Mouse (Mus musculus) gastrocnemius, adult 18-20 months (tissue): Measurements from ENCODE around the gene Vmn2r3. TPM values are rescaled to one million over a fixed set of nuclear protein-coding genes. Genes with fewer than 3 reads are reported as not detected.
"Not testable (repeated sequence)": the region's sequence is repeated elsewhere in the genome, so short reads cannot be mapped to it uniquely, and the experiment has no call there.

Experiments used
- DNase-seq: peaks from one replicate; pipeline ENCODE4 v3.0.0; 2021; ENCODE audit warnings: low spot score
- long read RNA-seq, 2 experiments: library from polyadenylated mRNA; stranded (forward); transcript quantifications; one replicate each; pipeline ENCODE4 v2.0.0; 2021
- total RNA-seq, 2 experiments: library from RNA; stranded (reverse); gene quantifications; 2 replicates each; pipeline ENCODE4 v1.2.3; 2021

The Vmn2r3 gene
- total RNA-seq: not detected
- long read RNA-seq, experiment 1: 0 reads
- long read RNA-seq, experiment 2: 0 reads

DNA sequence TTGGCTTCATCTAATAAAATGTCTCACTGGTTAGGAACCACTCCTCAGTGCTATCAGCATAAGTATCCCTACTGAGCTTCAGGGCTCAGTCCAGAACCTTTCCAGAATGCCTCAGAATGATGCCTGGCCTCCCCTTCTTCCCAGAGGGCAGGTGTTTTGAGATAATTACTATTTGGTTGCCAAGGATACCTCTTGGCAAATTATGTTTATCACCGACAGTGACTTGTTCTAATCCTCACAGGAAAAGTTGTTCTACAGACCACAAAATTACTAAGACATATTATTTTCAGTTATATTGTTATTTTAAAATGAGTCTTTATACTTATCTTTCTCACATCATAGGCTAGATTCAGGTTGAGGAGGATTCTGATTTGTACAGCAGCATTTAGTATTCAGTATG, at the start of gene Vmn2r3:
TSS of gene Vmn2r3 (minus strand) at position 101 of the 400 bp plus-strand sequence.
- DNase-seq: no peak

DNA sequence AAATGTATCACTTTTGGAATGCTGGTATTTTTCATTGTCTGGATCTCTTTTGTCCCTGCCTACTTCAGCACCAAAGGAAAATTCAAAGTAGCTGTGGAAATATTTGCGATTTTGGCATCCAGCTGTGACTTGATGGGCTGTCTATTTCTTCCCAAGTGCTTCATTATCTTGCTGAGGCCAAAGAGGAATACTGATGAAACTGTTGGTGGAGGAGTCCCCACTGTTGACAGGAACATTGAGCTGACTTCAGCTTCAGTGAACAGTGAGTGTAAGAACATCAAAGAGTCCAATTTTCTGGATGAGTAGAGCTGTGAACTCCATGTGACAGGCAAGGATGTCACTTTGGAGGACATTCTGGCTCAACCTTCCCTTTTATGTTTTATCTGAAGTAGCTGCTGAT, 43.0 kb upstream of the Vmn2r3 start:
- DNase-seq: no peak

DNA sequence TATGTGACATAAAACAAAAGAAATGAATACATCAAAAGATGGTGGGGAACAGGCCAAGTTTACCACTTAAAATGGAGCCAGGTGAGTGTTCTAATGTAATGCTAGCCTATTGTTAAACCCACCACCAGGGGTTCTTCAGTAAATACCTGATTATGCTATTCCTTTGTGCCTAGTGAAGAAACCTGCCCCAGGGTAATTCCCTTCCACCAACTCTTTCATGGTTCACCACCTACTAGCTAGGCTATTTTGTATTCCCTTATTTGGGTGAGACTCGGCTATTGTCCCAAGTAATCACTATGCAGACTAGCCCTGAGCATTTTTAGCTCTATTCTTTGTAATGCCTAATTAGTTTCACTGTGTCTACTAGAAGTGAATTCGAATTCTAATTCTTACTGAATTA, 32.3 kb upstream of the Vmn2r3 start:
- DNase-seq: no peak

DNA sequence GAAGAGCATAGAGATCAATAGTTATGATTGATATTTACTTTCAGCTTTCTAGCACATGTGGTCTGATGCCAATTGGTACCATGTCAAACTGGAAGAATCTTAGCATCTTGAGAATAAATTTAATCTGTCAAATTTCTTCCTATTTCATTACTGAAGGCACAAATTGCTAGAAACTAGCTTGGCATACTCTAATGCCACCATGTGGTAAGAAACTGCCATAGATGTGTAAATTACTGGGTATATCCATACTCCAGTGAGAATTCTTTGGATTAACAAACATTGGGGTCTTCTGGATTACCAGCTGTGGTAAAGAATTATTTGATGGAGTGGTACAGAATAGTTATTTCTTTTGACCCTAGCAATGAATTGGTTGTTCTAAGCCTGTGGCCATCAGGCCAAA, 17.3 kb upstream of the Vmn2r3 start:
- no peak for DNase-seq

DNA sequence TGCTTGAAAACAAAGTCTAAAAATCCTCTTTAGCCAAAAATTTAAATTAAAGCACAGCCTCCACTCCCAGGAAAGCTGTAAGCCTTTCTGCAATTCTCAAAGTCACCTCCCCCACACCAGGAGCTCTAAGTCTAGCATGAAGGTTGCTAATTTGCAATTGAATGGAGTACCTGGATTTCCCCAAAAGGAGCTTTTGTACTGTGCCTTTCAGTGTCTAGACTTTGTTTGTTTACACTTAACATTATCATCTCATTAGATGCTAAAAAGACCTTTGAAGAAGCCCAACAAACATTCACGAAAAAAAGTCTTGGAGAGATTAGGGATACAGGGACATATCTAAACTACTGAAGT, 23.8 kb downstream of the Vmn2r3 start:
- DNase-seq: no peak

DNA sequence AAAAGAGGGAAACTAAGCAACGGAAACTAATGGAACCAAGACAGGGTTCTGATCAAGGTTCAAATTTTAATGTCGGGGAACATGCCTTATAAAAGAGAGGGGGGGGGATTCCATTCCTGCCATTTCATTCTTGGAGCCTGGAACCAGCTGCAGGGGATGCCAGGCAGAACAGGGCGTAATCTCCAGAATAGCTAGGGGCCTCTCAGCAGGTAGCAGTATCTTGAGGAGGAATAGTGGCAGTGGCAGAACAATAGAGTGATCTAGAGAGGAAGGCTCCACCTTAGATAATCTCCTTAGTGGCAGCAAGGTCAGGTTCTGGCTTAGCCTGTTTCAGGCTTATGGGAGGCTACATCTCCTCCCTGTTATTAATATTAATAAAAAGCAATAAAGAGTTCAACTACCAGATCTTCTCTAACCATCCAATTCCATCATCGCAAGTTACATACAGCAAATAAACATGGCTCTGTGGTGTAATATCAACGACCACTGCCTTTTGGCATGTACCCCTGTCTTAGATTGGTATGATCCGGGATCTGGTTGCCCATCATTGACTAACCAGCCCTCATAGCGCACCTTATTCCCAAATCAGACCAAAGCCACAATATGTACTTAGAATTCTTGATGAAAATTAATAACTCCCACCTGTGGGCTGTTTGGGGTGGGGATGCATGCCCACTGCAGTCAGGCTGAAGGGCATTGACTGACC, 24.3 kb downstream of the Vmn2r3 start:
- not testable (repeated sequence) for DNase-seq

DNA sequence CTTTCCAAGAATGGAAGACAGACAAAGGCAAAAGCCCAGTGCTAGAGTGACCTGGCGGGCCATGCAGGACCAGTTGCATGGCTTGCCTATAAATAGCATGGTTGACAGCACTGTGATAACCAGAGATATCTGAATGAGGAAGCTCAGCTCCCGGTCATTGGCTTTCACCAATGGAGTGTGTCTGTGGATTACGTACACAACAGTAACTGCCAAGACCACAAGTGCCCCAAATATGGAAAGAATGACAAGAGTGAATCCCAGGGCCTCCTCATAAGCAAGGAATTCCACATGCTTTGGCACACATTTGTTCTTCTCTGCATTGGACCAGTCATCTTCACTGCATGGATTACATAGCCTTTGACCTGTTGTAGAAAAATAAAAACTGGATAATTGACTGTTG, 29.9 kb downstream of the Vmn2r3 start:
- DNase-seq: no peak

DNA sequence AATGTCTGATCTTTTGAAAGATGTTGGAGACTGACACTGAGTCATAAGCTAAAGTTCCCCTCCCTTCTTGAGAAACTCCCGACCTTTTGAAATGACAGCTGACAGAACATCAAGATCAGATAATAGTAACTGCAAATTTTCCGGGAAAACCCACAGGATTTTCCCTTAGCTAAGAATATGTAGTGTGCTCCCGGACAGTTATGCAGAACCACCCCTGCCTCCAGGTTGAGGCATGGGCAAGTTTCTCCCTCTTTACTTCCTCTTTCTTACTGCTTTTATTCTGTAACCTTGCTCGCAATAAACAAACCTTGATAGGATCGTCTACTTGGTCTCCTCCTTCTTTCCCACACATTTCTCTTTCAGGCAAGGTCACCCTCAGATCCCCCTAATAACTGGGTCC, 37.9 kb downstream of the Vmn2r3 start:
- no peak for DNase-seq

DNA sequence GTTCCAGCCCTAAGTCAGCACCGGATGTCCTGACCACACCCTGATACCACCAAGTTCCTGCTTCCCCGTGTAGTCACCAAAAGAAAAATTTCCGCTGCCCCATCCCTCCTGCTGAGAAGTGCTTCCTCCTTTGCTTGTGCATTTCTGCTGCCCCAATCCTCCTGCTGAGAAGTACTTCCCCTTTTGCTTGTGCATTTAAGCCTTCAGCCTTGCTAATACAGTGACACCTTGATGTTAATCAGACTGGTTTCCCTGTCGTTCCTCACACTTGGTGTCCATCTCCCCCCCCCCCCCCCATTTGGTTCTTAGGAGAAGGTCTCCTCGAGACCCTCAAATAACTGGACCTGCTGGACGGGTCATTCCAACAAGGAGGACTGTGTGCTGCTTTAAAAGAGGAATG, 39.0 kb downstream of the Vmn2r3 start:
- DNase-seq: not testable (repeated sequence)

DNA sequence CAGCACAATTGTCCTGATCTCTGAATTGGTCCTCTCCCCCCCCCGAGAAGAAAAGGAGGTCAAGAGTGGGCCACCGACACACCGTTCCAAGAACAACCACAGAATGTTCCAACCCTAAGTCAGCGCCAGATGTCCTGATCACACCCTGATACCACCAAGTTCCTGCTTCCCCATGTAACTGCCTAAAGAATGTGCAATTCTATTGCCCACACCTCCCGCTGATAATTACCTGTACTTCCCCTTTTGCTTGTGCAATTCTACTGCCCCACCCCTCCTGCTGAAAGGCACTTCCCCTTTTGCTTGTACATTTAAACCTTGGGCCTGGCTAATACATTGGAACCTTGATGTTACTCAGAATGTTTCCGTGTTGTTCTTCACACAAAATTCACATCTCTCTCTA, 54.0 kb downstream of the Vmn2r3 start:
- DNase-seq: not testable (repeated sequence)

DNA sequence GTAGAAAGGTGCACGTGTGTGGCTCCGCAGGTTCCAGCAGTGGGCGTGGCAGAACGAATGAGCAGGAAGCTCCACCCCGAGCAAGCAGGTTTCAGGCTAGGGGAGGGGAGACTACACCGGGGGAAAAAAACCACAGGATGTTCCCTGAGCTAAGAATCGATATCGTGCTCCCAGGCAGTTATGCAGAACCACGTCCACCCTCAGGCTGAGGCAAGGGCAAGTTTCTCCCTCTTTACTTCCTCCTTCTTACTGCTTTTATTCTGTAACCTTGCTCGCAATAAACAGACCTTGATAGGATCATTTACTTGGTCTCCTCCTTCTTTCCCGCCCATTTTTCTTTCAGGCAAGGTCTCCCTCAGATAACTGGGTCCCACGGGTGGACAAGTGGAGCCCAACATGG, 55.9 kb downstream of the Vmn2r3 start:
- not testable (repeated sequence) for DNase-seq

DNA sequence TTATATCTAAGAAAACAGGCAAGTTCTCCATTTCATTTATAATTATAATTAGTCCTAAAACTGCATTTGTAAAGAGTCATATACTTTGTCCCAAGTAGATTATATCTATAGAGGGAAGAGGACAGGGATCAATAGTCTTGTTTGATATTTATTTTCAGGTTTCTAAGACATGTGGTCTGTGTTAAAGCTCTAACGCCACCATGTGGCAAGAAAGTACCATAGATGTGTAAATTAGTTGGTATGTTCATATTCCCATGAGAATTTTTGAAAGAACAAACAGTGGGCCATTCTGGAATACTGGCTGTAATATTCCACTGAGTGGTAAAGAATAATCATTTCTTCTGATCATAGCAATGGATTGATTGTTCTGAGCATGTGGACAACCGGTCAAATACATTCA, 62.3 kb downstream of the Vmn2r3 start:
- DNase-seq: no peak

Other genes with a start within 250 kb of the Vmn2r3 start
- under 1 TPM; 0.16 to 0.24 TPM for gene Vmn2r1, start 208.2 kb downstream of the Vmn2r3 start, total RNA-seq
- not detected for gene Vmn2r2, start 147.8 kb downstream of the Vmn2r3 start, total RNA-seq
- gene Vmn2r4, start 125.7 kb upstream of the Vmn2r3 start, total RNA-seq: not detected
- gene Vmn2r5, start 220.1 kb upstream of the Vmn2r3 start, total RNA-seq: not detected